Mouse (Mus musculus): ENCODE results near the gene Rgl2.
"Not testable (repeated sequence)": the region's sequence is repeated elsewhere in the genome, so short reads cannot be mapped to it uniquely, and the experiment has no call there.

DNA sequence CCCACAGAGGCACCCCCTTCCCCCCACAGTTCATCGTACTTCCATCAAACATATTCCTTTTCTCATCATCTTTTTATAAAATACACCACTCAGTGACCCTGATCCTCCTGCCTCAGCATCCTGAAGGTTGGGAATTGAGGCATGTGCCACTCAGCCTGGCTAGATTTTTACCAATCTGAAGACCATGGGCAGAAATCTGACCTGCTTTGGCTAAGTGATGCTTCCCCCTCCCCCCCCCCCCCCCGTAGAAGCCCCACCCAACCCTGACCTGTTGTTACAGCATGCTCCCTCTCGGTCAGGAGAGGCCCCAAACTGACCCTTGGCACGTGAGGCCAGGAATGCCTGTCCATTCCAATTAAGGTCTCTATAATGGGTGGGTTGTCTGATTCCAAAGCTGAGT lies 24.5 kb upstream of the Rgl2 start, which contains the start of gene Platr17:
- not testable (repeated sequence) for TF ChIP-seq POLR2A (IDR thresholded peaks at IDR 0.05; ENCODE audit: low read depth, low read length); CTCF (IDR thresholded peaks at IDR 0.05; ENCODE audit: borderline replicate concordance, insufficient read depth, low read length)
